Mouse (Mus musculus): ENCODE data around the gene Anapc7.
"Not testable (repeated sequence)": the region's sequence is repeated elsewhere in the genome, so short reads cannot be mapped to it uniquely, and the experiment has no call there.

Anapc7 gene

DNA sequence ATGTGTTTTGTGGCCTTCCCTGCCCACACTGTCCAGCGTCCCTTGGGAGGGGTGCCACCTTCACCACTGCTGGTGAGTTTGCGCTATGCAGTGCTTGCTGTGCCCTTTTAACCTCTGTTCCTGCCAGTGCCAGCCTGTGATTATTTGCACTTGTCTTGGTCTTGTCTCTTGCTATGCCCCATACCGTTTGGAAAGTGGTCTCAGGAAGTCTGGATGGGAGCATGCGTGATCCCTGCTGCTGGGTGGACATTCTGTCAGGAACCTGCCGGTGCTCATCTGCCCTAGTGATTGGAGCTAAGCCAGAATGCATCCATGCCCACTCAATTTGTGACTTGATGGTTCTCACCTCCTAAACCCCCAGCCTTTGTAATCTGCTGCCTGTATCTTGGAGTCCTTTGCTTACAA, 29.4 kb downstream of the Anapc7 start:
- no peak for DNase-seq (ENCODE audit: low read depth, low spot score)

DNA sequence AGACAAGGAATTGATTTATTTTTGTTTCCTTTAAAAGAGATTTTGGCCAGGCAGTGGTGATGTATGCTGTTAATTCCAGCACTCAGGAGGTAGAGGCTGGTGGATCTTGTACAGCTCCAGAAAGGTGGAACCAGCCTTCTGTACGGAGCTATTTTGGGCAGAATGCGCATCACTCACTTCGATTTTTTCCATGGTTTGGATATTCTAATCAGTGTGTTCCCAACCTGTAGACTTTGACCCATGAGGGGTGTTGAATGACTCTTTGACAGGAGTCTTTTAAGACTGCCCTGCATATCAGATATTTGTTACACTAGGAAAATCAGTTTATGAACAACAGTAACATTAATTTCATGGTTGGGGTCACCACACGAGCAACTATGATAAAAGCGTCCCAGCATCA, 29.8 kb downstream of the Anapc7 start:
- DNase-seq (ENCODE audit: low read depth, low spot score) = no peak

DNA sequence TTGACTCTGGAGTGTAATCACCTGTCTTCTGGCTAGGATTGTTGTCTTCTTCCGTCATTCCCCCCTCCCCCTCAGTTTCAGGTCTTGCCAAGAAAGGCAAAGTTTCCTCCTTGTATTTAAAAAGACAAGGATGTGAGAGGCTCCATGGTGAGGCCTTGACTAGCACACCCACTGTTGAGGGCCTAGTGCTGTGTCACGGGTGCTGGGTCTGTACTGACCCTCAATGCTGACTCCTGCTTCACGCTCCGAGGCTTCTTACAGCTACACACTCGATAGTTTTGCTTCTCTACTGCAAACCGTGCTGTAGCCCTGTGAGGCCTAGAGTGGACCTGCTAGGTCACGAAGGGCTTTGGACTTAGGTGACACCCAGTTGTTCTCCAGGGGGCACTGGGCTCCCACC, 30.7 kb downstream of the Anapc7 start:
- DNase-seq (ENCODE audit: low read depth, low spot score) = no peak

DNA sequence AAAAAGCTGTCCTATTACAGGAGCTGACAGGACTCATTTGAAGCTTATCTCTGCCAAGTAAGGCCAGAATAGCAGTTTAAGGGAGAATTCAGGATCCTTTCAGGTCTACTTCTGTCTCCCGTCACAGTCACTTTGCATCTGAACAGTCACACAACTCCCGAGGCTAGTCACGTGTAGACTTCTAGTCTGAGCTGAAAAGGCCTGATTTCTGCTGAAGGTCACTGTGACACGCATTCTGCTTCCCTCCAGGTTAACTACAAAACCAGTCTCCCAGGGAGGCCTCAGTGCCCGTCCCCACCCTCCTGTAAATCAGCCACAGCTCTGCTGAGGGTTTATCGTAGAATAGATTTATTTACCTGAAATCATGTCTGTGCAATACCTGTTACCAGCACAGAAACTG, 31.7 kb downstream of the Anapc7 start:
- DNase-seq (ENCODE audit: low read depth, low spot score) = no peak

DNA sequence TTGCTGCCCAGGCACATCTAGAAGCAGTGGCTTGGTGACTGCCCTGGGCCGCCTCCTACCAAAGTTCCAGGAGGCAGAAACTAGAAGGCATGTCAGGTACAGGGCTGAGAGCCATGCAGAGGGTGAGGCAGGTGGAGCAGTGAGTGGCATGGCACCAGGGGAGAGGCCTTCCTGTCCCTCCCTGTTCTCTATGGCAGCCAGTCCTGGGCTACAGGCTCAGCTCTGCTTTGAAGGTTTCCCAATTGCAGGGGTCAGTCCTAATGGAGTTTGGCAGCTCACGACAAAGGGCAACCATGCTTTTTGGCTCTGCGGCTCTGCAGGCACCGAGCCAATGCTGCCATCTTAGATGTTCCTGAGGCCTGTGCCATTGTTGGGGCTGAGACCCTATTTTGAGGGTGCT, 32.9 kb downstream of the Anapc7 start:
- DNase-seq (ENCODE audit: low read depth, low spot score) = no peak

DNA sequence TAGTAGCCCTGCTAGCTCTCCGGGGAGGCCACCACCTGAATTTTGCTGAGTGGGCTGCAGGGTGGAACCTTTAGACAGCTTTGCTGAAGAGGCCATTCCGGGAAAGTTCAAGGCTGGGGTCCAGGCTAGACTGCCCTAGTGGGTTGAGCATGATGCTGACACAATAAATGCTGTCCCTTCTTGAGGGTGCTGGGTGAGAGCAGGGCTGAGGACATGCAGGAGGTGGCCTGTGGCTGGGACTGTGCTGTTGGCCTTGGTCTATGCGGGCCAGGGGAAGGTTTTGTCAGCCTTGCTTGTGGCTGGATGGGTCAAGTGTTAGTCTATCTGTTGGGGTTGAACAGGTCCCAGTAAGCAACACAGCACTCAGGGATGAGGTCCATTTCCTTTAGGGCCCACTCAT, 33.4 kb downstream of the Anapc7 start:
- no peak for DNase-seq (ENCODE audit: low read depth, low spot score)

DNA sequence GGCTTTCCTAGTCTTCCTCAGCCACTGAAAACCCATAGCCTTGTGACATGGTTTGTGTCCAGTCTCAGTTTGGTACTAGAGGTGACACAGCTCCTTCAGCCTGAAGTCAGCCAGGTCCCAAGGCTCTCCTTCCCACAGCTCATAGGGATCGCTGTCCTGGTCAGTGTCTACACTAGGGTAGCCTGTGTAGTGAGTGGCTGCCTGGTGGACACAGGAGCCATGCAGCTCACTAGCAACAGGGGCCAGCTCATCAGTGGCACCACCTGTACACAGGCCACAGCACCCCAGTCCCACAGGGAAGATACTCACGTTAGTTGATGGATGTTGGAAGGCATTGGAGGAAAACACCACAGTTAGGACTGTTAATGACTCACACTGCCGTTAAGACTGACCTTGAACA, 34.1 kb downstream of the Anapc7 start:
- DNase-seq (ENCODE audit: low read depth, low spot score) = no peak

DNA sequence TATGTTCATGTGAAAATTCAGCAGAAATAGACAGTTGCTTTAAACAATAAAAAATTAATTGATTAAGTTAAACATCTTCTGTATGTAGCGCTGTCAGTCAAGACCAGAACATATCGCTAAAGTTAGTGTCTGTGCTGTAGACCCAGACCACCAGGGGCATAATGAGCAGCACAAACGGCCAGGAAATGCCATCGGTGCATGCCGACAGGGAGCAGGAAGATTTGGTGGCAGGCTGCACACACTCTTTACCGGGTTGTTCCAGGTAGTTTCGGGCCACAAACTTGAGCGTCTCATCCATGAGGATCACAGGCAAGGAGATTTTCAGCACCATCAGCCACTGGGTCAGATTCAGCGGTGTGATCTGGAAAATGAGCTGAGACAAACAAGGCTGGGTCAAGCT, 35.6 kb downstream of the Anapc7 start:
- DNase-seq (ENCODE audit: low read depth, low spot score) = not testable (repeated sequence)

DNA sequence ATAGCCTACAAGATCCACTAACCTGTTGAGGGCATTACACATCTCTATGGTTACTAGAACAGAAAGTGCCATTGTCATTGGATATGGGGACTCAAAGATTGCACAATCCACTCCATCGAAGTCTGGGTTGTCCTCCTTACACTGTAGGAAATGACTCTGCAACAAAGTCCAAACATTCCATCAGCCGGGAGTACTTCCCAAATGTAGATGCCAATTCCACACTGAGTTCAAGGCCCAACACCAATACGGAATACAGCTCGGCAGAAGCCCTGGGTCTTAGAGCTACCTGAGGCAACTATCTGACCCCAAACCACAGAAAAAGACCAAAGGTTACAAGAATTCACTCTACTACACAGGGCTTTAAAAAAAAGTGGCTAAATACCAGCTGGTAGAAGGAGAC, 36.6 kb downstream of the Anapc7 start:
- DNase-seq (ENCODE audit: low read depth, low spot score) = no peak

DNA sequence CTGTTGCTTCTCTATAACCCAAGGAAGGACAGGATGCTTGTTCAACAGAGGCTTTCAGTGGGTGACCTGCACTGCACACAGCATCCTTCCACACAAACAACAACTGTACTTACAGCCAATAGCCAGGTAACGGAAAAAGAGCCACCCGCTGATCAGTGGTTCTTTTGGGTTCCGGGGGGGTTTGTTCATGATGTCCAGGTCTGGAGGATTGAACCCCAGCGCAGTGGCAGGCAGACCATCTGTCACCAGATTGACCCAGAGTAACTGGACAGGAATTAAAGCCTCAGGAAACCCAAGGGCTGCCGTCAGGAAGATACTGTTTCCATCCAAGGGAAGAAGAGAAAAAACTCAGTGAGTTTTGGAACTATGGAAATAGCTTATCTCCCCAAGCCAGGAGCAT, 37.8 kb downstream of the Anapc7 start:
- DNase-seq (ENCODE audit: low read depth, low spot score) = no peak

DNA sequence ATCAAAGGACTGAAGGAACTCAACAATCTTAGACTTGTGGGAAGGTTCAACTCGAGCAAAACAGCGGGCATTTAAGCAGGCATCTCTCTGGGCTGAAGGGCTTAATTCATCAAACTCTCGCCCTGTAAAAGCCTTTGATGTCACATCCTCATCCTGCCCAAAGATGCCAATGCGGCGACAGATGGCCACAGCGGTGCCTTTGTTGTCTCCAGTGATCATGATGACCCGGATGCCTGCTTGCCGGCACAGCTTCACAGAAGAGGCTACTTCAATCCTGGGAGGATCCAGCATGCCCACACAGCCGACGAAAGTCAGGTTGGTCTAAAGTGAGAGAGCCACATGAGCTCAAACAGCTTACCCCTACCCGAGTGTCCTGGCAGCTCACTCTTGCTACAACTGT, 39.2 kb downstream of the Anapc7 start:
- DNase-seq (ENCODE audit: low read depth, low spot score) = no peak

DNA sequence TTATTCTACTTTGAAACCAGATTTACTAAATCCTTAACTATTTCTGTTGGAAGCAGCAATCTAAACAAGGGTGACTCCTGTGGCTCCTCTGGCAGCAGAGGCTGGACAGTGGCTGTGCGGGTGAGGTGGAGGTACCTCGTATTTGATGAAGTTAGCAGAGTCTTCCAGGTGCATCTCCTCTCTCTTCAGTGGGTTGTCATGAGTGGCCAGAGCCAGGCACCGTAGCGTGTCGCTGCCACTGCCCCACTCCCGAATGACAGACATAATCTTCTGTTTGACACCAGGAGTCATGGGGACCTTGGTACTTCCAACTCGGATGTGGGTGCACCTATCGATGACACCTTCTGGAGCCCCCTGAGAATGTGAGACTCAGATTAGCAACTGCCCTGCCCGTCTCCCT, 39.9 kb downstream of the Anapc7 start:
- no peak for DNase-seq (ENCODE audit: low read depth, low spot score)

DNA sequence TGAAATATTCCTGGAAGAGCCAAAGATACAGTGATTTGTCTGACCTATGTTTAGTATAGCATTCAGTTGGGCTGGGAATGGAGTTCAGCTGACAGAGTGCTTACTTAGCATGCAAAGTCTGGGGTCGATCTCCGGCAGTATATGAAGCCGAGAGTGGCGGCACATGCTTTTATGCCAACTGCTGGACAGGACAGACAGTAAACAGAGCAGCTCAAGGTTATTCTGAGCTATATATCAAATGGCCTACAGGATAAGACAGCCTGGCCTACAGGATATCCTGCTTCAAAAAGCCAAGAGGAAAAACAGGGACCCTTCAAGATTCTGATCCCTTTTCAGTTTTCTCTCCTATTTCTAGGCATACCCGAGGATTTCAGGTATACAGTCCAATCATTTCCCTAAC, 50.2 kb downstream of the Anapc7 start:
- no peak for DNase-seq (ENCODE audit: low read depth, low spot score)

DNA sequence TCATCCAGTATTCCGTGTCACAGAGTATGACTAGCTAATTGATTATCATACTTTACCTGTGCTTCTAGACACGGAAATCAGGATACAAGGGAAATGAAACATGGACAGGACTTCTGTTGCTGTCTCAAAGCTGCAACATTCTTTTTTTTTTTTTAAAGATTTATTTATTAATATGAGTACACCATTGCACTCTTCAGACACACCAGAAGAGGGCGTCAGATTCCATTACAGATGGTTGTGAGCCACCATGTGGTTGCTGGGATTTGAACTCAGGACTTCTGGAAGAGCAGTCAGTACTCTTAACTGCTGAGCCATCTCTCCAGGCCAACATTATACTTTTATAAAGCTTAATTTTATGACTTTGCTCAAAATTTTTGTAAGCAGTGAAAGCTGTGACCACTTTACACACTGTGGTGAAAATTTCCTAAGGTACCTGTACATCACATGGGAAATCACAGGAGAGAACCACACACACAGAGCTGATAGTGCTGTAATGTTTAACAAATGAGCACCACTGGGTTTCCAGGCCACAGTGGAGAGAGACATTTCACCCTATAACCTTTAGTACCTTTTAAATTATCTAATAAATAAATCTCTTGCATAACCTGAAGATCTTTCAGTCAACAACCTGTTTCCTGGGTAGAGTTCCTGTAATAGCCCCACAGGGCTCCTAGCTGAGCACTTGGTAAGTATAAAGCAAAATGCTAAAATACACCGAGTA, 53.3 kb downstream of the Anapc7 start:
- DNase-seq (ENCODE audit: low read depth, low spot score) = no peak

DNA sequence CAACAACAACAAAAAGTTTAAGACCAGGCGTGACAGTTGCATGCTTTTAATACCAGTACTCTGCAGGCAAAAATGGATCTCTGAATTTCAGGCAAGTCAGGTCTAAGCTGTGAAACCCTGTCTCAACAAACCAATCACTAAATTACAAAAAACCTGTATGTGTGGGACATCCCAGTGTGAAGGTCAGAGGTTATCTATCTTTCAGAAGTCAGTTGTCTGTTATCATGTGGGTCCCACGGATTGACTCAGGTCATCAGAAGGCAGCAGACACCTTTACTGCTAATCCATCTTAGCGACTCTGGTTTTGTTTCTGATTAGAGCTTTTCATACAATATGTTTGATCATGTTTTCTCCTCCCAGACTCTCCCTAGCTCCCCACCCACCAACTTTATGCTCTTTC, 54.6 kb downstream of the Anapc7 start:
- DNase-seq (ENCODE audit: low read depth, low spot score) = no peak

DNA sequence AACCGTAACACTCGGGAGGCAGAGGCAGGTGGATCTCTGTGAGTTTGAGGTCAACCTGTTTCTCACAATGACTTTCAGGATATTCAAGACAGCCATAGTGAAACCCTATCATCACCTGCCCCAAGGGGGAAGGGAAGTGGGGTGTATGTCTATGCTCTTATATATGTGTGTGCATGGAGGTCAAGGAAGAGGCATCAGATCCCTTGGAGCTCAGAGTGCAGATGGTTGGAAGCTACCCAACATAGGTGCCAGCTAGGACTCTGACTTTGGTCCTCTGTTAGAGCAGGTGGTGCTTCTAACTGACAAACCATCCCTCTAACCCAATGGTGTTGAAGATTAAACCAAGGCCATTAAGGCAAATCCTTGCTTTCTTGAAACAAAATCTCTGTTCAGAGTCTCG, 56.0 kb downstream of the Anapc7 start:
- no peak for DNase-seq (ENCODE audit: low read depth, low spot score)

DNA sequence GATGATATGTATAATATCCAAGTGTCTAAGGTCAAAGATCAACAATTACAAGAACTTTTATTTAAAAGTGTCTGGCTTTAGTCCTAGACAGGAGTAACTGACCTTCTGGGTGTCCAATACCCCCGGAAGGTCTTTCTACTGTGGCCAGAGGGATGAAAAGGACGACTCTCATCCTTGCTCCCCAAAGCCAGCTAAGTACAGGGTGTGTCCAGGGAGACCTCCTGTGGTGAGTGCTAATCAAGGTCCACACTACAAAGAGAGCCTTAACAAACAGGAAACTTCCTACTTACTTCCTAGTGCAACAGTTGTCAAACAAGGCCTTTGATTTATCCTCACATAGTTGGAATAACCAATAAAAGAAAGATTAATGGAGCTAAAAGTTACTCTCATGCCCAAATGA, 57.6 kb downstream of the Anapc7 start:
- DNase-seq (ENCODE audit: low read depth, low spot score) = no peak

DNA sequence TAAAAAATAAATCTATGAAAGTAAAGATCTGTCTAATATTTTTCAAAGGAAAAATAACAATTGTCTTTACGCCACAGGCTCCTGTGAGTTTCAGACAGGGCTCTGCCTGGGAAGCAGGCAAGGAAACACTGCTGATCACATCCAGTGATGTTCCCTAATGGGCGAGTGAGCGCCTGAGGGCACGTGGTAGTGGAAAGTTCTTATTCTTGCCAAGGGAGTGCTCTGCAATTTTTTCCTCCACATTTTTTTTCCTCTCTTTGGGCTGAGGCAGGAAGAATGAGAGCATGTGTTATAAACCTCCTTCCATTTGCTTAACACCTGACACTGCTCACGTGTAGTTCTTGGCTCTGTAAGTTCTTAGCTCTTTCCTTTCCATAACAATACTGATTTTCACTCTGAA, 60.4 kb downstream of the Anapc7 start:
- no peak for DNase-seq (ENCODE audit: low read depth, low spot score)

DNA sequence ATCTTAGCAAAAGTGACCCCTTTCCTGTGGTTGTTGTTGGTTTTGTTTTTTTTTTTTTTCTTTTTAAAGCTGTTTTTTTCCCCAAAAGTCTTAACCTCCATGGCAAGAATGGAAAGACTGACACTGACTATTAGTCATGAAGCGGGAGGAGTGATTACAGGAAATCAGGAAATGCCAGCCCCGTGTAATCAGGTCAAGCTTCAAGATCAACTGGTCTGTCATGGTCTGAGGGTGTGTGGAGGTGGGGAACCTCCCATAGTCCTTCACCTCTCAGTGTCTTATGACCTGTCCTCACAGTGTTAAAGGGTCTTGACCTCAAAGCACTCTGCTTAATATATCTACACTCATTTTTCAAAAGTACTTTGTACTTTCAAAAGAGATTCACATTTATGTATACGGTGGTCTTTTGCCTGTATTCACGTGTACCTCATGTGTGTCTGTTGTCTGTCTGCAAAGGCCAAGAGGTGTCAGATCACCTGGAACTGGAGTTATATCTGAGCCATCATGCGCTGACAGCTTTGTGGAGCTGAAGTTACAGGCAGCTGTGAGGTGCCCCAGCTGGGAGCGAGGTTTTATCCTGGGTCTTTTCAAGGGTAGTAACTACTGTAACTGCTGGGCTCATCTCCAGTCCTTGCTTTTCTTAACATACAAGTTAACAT, 61.4 kb downstream of the Anapc7 start:
- no peak for DNase-seq (ENCODE audit: low read depth, low spot score)

DNA sequence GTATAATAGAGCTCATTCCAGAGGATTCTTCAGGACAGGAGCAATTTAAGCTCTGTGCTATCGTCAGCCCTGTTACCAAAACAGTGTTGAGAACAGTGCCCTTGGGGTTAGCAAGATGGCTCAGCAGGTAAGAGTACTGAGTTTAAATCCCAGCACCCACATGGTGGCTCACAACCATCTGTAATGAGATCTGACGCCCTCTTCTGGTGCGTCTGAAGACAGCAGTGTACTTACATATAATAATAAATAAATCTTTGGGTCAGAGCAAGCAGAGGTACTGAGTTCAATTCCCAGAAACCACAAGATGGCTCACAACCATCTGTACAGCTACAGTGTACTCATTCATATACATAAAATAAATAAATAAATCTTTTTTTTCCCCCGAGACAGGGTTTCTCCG, 64.8 kb downstream of the Anapc7 start:
- DNase-seq (ENCODE audit: low read depth, low spot score) = not testable (repeated sequence)

DNA sequence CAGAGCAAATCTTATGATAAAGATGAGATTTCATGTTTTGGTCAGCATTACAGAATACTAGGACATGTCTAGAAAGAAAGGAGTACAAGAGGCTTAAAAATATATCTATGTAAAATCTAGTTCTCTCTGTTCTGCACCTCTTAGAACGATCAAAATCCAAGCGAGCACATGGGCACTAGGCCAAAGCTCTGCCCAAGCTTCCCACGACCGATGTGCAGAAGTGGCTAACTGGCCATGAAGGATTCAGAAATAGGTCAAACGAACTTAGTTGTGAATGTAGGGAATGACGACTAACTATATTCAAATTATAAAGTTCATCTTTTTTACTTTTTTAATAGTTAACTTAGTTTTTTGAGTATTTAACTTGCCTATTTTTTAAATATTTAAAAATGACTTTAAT, 66.3 kb downstream of the Anapc7 start:
- no peak for DNase-seq (ENCODE audit: low read depth, low spot score)

DNA sequence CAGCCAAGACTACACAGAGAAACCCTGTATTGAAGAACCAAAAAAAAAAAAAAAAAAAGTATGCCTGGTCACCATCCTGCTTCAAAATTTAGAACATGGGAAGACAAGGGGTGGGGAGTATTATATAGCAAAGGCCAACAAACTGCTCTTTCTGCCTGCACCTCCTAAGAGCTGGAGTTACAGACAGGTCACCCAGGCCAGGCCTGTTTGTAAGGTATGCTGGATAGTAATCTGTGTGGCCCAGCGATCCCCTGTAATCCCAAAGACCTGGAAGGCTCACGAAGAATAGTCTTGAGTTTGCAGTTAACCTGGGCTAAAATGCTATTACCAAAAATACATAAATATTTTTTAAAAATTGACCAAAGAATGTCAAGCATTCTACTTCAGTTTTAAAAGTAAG, 68.7 kb downstream of the Anapc7 start:
- DNase-seq (ENCODE audit: low read depth, low spot score) = no peak

DNA sequence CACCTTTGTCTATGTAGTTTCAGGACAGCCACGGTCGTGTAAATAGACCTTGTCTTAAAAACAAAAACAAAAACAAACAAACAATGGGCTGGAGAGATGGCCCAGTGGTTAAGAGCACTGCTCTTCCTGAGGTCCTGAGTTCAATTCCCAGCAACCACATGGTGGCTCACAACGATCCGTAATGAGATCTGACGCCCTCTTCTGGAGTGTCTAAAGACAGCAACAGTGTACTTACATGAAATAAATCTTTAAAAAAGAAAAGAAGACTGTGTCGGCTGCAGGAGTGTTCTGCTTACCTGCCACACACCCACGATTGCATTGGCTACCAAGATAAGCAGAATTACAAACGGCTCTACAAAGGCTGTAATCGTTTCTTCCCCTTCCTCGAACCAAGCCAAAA, 69.9 kb downstream of the Anapc7 start:
- no peak for DNase-seq (ENCODE audit: low read depth, low spot score)

DNA sequence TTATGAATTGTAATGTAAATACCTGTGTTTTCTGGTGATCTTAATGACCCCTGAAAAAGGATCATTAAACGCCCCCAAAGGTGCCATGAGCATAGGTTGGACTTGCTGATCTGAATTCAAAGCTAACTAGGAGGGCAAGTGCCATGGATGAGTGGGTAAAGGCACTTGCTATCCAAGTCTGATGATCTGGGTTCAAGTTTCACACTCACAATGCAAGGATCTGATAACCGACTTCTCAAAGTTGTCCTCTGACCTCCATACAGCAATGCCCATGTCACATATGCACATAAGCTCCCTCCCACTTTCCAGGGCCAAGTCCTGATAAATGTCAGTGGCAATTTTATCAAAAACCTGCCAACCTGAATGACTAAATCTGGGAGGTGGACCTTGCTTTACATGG, 71.5 kb downstream of the Anapc7 start:
- DNase-seq (ENCODE audit: low read depth, low spot score) = no peak

All from A20 (cell line).